Mouse (Mus musculus): ENCODE data around the gene Stac2. TPM values are rescaled to one million over a fixed set of nuclear protein-coding genes. Genes with fewer than 3 reads are reported as not detected.

Gene Stac2
- total and polyA plus RNA-seq, 3 experiments: 0.07 TPM; not detected in 2

GRCm38 (mm10) chr11:97998898-97999608 is 54.2 kb downstream of the Stac2 start (continued):
- no peak; the same call in 1 of the 2 replicates for TF ChIP-seq TBP (conservative IDR thresholded peaks at IDR 0.05; ENCODE audit: low read depth, low read length)
- TF ChIP-seq MEF2A (IDR thresholded peaks at IDR 0.05; ENCODE audit: borderline replicate concordance, low read depth, low read length): peak; percentile 72
- peak; percentile 77 for TF ChIP-seq EP300 (IDR thresholded peaks at IDR 0.05; ENCODE audit: low read length)
- no peak for TF ChIP-seq CHD2 (IDR thresholded peaks at IDR 0.05; ENCODE audit: low read length)
- 0 out of 2 replicates have a peak, but pooled peaks have one; percentile 36 for TF ChIP-seq NRF1 (IDR thresholded peaks at IDR 0.05; ENCODE audit: low read depth, low read length)

GRCm38 (mm10) chr11:97998074-97998793 is 55.0 kb downstream of the Stac2 start:
- no peaks in the 10 kb centered on the region for H3K27me3 ChIP-seq (replicated peaks)
- peak; percentile 39 for DNase-seq (ENCODE audit: extremely low read depth)
- H3K4me3 ChIP-seq (replicated peaks in 1 of 3; ENCODE audit: low read depth in 2 of 3, low read length in 2 of 3, poor library complexity in 1 of 3): no peak overlapping the region
- H3K27ac ChIP-seq (ENCODE audit: insufficient read depth, low read depth): peak overlapping the region; percentile 88
- peak overlapping the region; percentile 67; the same call in 1 of the 2 replicates for H3K4me2 ChIP-seq (ENCODE audit: insufficient read depth, low read depth, poor library complexity, severe bottlenecking)
- no peaks in the 10 kb centered on the region for H3K9me3 ChIP-seq (replicated peaks; ENCODE audit: low read length)
- H3K9ac ChIP-seq (ENCODE audit: insufficient read depth, low read depth): peak overlapping the region; percentile 13; the same call in 1 of the 2 replicates
- in situ Hi-C loops (cut with MboI; ENCODE audit: low pct_ligation_motif_present, low pct_unique_long_range_greater_than_20kb, low sequenced_read_pairs): no loop called here
- dilution Hi-C loops (cut with MboI; ENCODE audit: extremely low pct_ligation_motif_present, extremely low pct_unique_long_range_greater_than_20kb, low sequenced_read_pairs): no loop called here
- no peaks in the 10 kb centered on the region for H3K79me2 ChIP-seq (replicated peaks; ENCODE audit: control insufficient read depth, extremely low read depth, insufficient read depth, poor library complexity, severe bottlenecking)
- peaks cover 0 to 2% of the 10 kb centered on the region in 2 experiments for H3K36me3 ChIP-seq (replicated peaks in 1 of 2; ENCODE audit: control insufficient read depth in 1 of 2, insufficient read depth in 1 of 2, low read length in 1 of 2)
- TF ChIP-seq KAT2A (IDR thresholded peaks at IDR 0.05; ENCODE audit: insufficient replicate concordance, low read length): 0 out of 2 replicates have a peak, but pooled peaks have one; percentile 24
- no peak for TF ChIP-seq SMC3 (IDR thresholded peaks at IDR 0.05; ENCODE audit: low read depth, low read length)
- no peak for TF ChIP-seq TBP (conservative IDR thresholded peaks at IDR 0.05; ENCODE audit: low read depth, low read length)
- TF ChIP-seq IRF4 (IDR thresholded peaks at IDR 0.05; ENCODE audit: low read depth, low read length): 0 out of 2 replicates have a peak, but pooled peaks have one; percentile 21
- no peak; the same call in 1 of the 2 replicates for TF ChIP-seq BHLHE40 (IDR thresholded peaks at IDR 0.05; ENCODE audit: low read depth, low read length)
- no peak for TF ChIP-seq JUN (IDR thresholded peaks at IDR 0.05; ENCODE audit: insufficient read depth, low read depth, low read length)
- TF ChIP-seq ZMIZ1 (IDR thresholded peaks at IDR 0.05; ENCODE audit: low read depth, low read length): 0 out of 2 replicates have a peak, but pooled peaks have one; percentile 19
- 0 out of 2 replicates have a peak, but pooled peaks have one; percentile 25 for TF ChIP-seq RCOR1 (conservative IDR thresholded peaks at IDR 0.05; ENCODE audit: low read depth, low read length)
- no peak for TF ChIP-seq MAZ (IDR thresholded peaks at IDR 0.05; ENCODE audit: low read depth, low read length)
- no peak for TF ChIP-seq CHD2 (IDR thresholded peaks at IDR 0.05; ENCODE audit: low read length)
- TF ChIP-seq NRF1 (IDR thresholded peaks at IDR 0.05; ENCODE audit: low read depth, low read length): no peak; the same call in 1 of the 2 replicates
- 0 out of 2 replicates have a peak, but pooled peaks have one; percentile 3 for TF ChIP-seq MXI1 (IDR thresholded peaks at IDR 0.05; ENCODE audit: low read depth, low read length)
- 0 out of 2 replicates have a peak, but pooled peaks have one; percentile 55 for TF ChIP-seq UBTF (IDR thresholded peaks at IDR 0.05; ENCODE audit: low read depth, low read length)
- 0 out of 2 replicates have a peak, but pooled peaks have one; percentile 41 for TF ChIP-seq MAFK (IDR thresholded peaks at IDR 0.05; ENCODE audit: insufficient replicate concordance, low read length)
- no peak; the same call in 1 of the 2 replicates for TF ChIP-seq SIN3A (IDR thresholded peaks at IDR 0.05; ENCODE audit: low read length)
- 0 out of 2 replicates have a peak, but pooled peaks have one; percentile 20 for TF ChIP-seq POLR2A (IDR thresholded peaks at IDR 0.05; ENCODE audit: low read depth, low read length)
- no peak for TF ChIP-seq MYC (IDR thresholded peaks at IDR 0.05; ENCODE audit: low read depth, low read length)
- TF ChIP-seq RAD21 (IDR thresholded peaks at IDR 0.05; ENCODE audit: low read depth, low read length): no peak
- TF ChIP-seq TCF12 (IDR thresholded peaks at IDR 0.05; ENCODE audit: low read depth, low read length): peak; percentile 56; the same call in 1 of the 2 replicates
- TF ChIP-seq ZNF384 (IDR thresholded peaks at IDR 0.05; ENCODE audit: low read depth, low read length): no peak
- peaks cover 41 to 81% of the 10 kb centered on the region in 2 experiments for H3K4me1 ChIP-seq (ENCODE audit: control insufficient read depth in 1 of 2, insufficient read depth in 2 of 2)
